Mouse (Mus musculus) spleen, adult 2 months (tissue): ENCODE measurements around the gene Kif5c. TPM values are rescaled to one million over a fixed set of nuclear protein-coding genes. Genes with fewer than 3 reads are reported as not detected.

Experiments
- DNase-seq, 2 experiments: peaks; one replicate each; pipeline versions ENCODE4 v3.0.0 to v3.0.0-alpha.2; 2012 to 2021; ENCODE audit warnings: low spot score in 2 of 2, low read depth in 1 of 2
- H3K27ac ChIP-seq: fragments of 200-500 bp; 2 replicates; pipeline ENCODE4 v1.5.1; 2012; ENCODE audit warnings: low read length, inconsistent platforms; ENCODE audit not compliant: insufficient read depth
- H3K27me3 ChIP-seq: fragments of 200-500 bp; 2 replicates; pipeline ENCODE4 v1.6.1; 2012; ENCODE audit warnings: mild to moderate bottlenecking, moderate library complexity, low read length, inconsistent platforms; ENCODE audit not compliant: control insufficient read depth, insufficient read depth
- H3K36me3 ChIP-seq: fragments of 200-500 bp; 2 replicates; pipeline ENCODE4 v1.6.1; 2012; ENCODE audit warnings: mild to moderate bottlenecking, low read length, inconsistent platforms; ENCODE audit not compliant: control insufficient read depth, insufficient read depth
- H3K4me1 ChIP-seq: fragments of 200-500 bp; 2 replicates; pipeline ENCODE4 v1.6.1; 2011; ENCODE audit warnings: inconsistent platforms; ENCODE audit not compliant: control insufficient read depth, insufficient read depth, insufficient read length
- H3K4me3 ChIP-seq: fragments of 200-500 bp; 2 replicates; pipeline ENCODE4 v1.5.1; 2011; ENCODE audit warnings: mild to moderate bottlenecking, inconsistent platforms; ENCODE audit not compliant: insufficient read depth, insufficient read length; ENCODE audit errors: extremely low read depth
- CTCF ChIP-seq: fragments of 200-500 bp; IDR thresholded peaks from 2 replicates; pipeline ENCODE4 v1.5.1; 2011; ENCODE audit warnings: mild to moderate bottlenecking, inconsistent platforms; ENCODE audit not compliant: insufficient read depth, insufficient read length, insufficient replicate concordance; ENCODE audit errors: extremely low read depth
- POLR2A ChIP-seq: fragments of 200-500 bp; IDR thresholded peaks from 2 replicates; pipeline ENCODE4 v1.6.1; 2011; ENCODE audit warnings: low read depth, low read length, inconsistent platforms
- WGBS: fragments of 180-500 bp; shearing (Covaris S2); methylation state at CpG from one replicate; pipeline ENCODE4 v1.1.7; 2018; 5-methylcytosine and 5-hydroxymethylcytosine counted together
- polyA plus RNA-seq: library from polyadenylated mRNA; depleted of rRNA; stranded (reverse); fragments of >200 nt; gene quantifications from 2 replicates; pipeline ENCODE4 v1.2.3, GENCODE M21; 2012

The Kif5c gene
- polyA plus RNA-seq, 1 experiment = 0.21 TPM

GRCm38 (mm10) chr2:49797444-49798143 lies 178.5 kb downstream of the Kif5c start:
- no peaks in the 10 kb centered on the region for H3K27me3 ChIP-seq
- DNase-seq = no peak
- no peaks in the 10 kb centered on the region for H3K4me1 ChIP-seq
- TF ChIP-seq POLR2A (no peak), CTCF (no peak)
- 85% methylated on average over 14 of the region's 14 CpGs for WGBS
- no peak overlapping the region for H3K4me3 ChIP-seq
- H3K36me3 ChIP-seq = no peaks in the 10 kb centered on the region
- H3K27ac ChIP-seq = no peak overlapping the region

DNA sequence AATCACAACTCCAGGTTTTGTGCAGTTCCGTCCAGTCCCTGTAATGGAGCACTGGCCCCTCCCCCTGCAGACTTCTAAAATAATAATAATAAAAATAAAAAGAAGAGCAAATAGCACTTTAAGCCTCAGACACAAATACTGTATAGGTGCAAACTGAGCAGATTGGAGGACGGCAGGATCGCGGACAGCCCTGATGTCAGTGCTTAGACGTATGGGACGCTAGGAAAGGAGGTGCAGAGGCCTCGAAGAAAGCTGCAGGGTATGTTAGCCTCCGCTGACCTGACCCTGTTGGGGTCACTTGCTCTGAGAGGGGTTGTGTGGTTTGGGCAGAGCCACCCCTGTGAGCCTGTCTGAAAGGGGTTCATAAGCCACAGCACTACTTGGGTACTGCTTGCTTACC lies 185.3 kb downstream of the Kif5c start:
- no peaks in the 10 kb centered on the region for H3K36me3 ChIP-seq
- no peak overlapping the region for H3K4me3 ChIP-seq
- H3K27ac ChIP-seq = no peak overlapping the region
- no peak for TF ChIP-seq CTCF
- no peak for TF ChIP-seq POLR2A
- 93% methylated on average over 8 of the region's 8 CpGs for WGBS
- DNase-seq = no peak
- H3K4me1 ChIP-seq = no peaks in the 10 kb centered on the region
- H3K27me3 ChIP-seq = no peaks in the 10 kb centered on the region

DNA sequence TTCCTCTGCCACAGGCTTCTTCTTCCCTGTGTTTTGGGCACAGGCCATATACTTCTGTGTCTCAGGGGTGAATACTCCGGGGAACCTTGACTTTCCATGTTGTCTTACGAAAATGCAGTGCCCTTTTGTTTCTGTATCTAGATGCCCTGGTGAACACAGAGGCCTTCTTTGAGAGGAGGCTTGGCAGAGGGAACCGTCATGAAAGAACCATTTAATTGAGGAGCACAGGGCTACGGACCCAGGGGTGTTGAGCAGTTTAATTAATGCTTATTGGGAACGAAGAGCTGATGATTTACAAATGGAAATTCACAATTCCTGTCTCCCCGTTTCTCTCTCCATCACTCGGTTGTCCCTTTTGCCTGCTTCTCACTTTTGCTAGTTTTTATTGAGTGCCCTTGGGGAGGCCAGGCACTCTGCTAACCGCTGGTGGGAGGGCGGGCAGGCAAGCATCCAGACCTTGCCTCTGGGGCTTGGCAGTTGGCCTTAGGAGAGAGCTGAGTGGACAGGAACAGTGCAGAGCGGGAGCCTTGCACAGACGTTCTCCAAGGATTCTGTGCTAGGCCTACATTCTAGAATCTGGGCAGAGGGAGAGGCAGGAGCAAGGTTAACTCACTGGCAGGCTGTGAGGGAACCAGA lies 186.8 kb downstream of the Kif5c start:
- no peak overlapping the region for H3K4me3 ChIP-seq
- DNase-seq = no peak
- H3K27ac ChIP-seq = no peak overlapping the region
- no peaks in the 10 kb centered on the region for H3K27me3 ChIP-seq
- H3K4me1 ChIP-seq = no peaks in the 10 kb centered on the region
- no peak for TF ChIP-seq POLR2A
- TF ChIP-seq CTCF = no peak
- WGBS = 90% methylated on average over 11 of the region's 11 CpGs
- no peaks in the 10 kb centered on the region for H3K36me3 ChIP-seq

GRCm38 (mm10) chr2:49809496-49809895 lies 190.4 kb downstream of the Kif5c start:
- no peaks in the 10 kb centered on the region for H3K4me1 ChIP-seq
- no peak for DNase-seq
- WGBS = 80% methylated on average over 6 of the region's 6 CpGs
- H3K4me3 ChIP-seq = no peak overlapping the region
- TF ChIP-seq CTCF (no peak), POLR2A (no peak)
- H3K27me3 ChIP-seq = no peaks in the 10 kb centered on the region
- no peak overlapping the region for H3K27ac ChIP-seq
- H3K36me3 ChIP-seq = no peaks in the 10 kb centered on the region

GRCm38 (mm10) chr2:49811420-49811819 lies 192.3 kb downstream of the Kif5c start:
- TF ChIP-seq POLR2A (no peak), CTCF (no peak)
- no peaks in the 10 kb centered on the region for H3K4me1 ChIP-seq
- DNase-seq = no peak
- no peak overlapping the region for H3K4me3 ChIP-seq
- 46% methylated on average over 11 of the region's 11 CpGs for WGBS
- H3K27ac ChIP-seq = no peak overlapping the region
- no peaks in the 10 kb centered on the region for H3K36me3 ChIP-seq
- H3K27me3 ChIP-seq = no peaks in the 10 kb centered on the region

- H3K4me1 ChIP-seq = no peaks in the 10 kb centered on the region
- DNase-seq = no peak
- H3K27ac ChIP-seq = no peak overlapping the region
- H3K36me3 ChIP-seq = no peaks in the 10 kb centered on the region
- TF ChIP-seq CTCF = no peak
- TF ChIP-seq POLR2A = no peak
- 18% methylated on average over 4 of the region's 4 CpGs for WGBS
- H3K4me3 ChIP-seq = no peak overlapping the region
- no peaks in the 10 kb centered on the region for H3K27me3 ChIP-seq
Observed at GRCm38 (mm10) chr2:49811871-49812363, 192.8 kb downstream of the Kif5c start.

- Histone ChIP-seq H3K4me3 (no peak overlapping the region), H3K4me1 (no peaks in the 10 kb centered on the region), H3K27ac (no peak overlapping the region), H3K27me3 (no peaks in the 10 kb centered on the region), H3K36me3 (no peaks in the 10 kb centered on the region)
- DNase-seq = no peak
- WGBS = 26% methylated on average over 4 of the region's 4 CpGs
- TF ChIP-seq CTCF (no peak), POLR2A (no peak)
Observed at GRCm38 (mm10) chr2:49813151-49813550, 194.1 kb downstream of the Kif5c start.
